In genomic region chr2:132291265-132291664, GRCm38 (mm10) we compare ENCODE assay signal across 10 mouse cellular contexts. TPM values are rescaled to one million over a fixed set of nuclear protein-coding genes. Genes with fewer than 3 reads are reported as not detected.
DNase-seq lines count a peak whose midpoint lies in the region; ATAC-seq lines count a peak whose summit lies in the region.
"Had no signal": no experiment of that assay in that cellular context is flagged by ENCODE, and none has a peak within 500 bp of the region (broad histone marks: within the 10 kb centered on the region; RNA-seq: fewer than 3 reads in every experiment).

No protein-coding gene starts in this region.

- no peak overlapping the region for H3K4me3 ChIP-seq in limb, embryonic 13.5 days
- H3K4me3 ChIP-seq in limb, embryonic 10.5 days = no peak overlapping the region

- no peak overlapping the region for H3K4me2 ChIP-seq in limb, embryonic 13.5 days (replicated peaks)

- 0 out of 2 replicates have a peak overlapping the region, but pooled peaks have one; percentile 12 for H3K27ac ChIP-seq in limb, embryonic 13.5 days
- H3K27ac ChIP-seq in limb, embryonic 10.5 days = no peak overlapping the region

- H3K9me3 ChIP-seq in limb, embryonic 13.5 days = no peaks in the 10 kb centered on the region
- H3K9me3 ChIP-seq in limb, embryonic 10.5 days (replicated peaks) = no peaks in the 10 kb centered on the region

- no peaks in the 10 kb centered on the region for H3K27me3 ChIP-seq in limb, embryonic 13.5 days
- H3K27me3 ChIP-seq in limb, embryonic 10.5 days (ENCODE audit: low read depth, poor library complexity, severe bottlenecking) = no peaks in the 10 kb centered on the region
- H3K27me3 ChIP-seq: CH12.LX had no signal

- peaks cover 31% of the 10 kb centered on the region for H3K36me3 ChIP-seq in limb, embryonic 13.5 days
- H3K36me3 ChIP-seq in limb, embryonic 10.5 days = peaks cover 32% of the 10 kb centered on the region

- 55% methylated on average over 3 of the region's 3 CpGs for WGBS in limb, embryonic 13.5 days
- 75% methylated on average over 3 of the region's 3 CpGs for WGBS in limb, embryonic 10.5 days

- peak; percentile 69 for DNase-seq in gastrocnemius, adult 18-20 months (ENCODE audit: low spot score)
- DNase-seq in gastrocnemius, postnatal 4 days (ENCODE audit: low spot score in 2 of 2) = no peak
- no peak for DNase-seq in limb, embryonic 10.5 days (ENCODE audit: low spot score)
- peak; percentile 46 to 71 for DNase-seq in gastrocnemius, adult 8-10 months (ENCODE audit: low spot score in 2 of 2)
- DNase-seq in lung, postnatal 4 days = peak; percentile 43 to 53
- DNase-seq in natural killer cell, adult 2 months (ENCODE audit: low spot score in 2 of 2) = no peak
- DNase-seq: thymus, adult 18-20 months had no signal

- H3K4me1 ChIP-seq in limb, embryonic 13.5 days = peaks cover 11% of the 10 kb centered on the region; the same call in 1 of the 2 replicates
- H3K4me1 ChIP-seq in limb, embryonic 10.5 days = peaks cover 7% of the 10 kb centered on the region

- no peak for ATAC-seq in limb, embryonic 13.5 days (ENCODE audit: low FRiP score, low read depth)
- no peak for ATAC-seq in megakaryocyte-erythroid progenitor cell, adult 5-6 weeks (replicated peaks; ENCODE audit: low FRiP score, low TSS enrichment, poor library complexity, severe bottlenecking)

- H3K9ac ChIP-seq in limb, embryonic 13.5 days = no peak overlapping the region

RNA-seq across cellular contexts. Expression of gene Cds2, which starts 28.3 kb away (rescaled TPM):
- total RNA-seq in gastrocnemius, adult 18-20 months (2021) = 10 to 100 TPM; 14.6 to 20.6 TPM
- 10 to 100 TPM; 29.9 to 39.3 TPM for total RNA-seq in gastrocnemius, postnatal 4 days (2021)
- polyA plus RNA-seq in limb, embryonic 13.5 days (2015; fragmentation: Nextera tagmentation; extraction: Ambion mirVana) = 24.1 and 25.4 TPM in 2 replicates
- polyA plus RNA-seq in limb, embryonic 10.5 days (2016; fragmentation: Nextera tagmentation; extraction: Ambion mirVana) = 25.8 and 26.7 TPM in 2 replicates
- total RNA-seq in gastrocnemius, adult 8-10 months (2022) = 10 to 100 TPM; 13.4 to 20.7 (median 15.7) TPM
- 15.0 and 15.6 TPM in 2 replicates for total RNA-seq in megakaryocyte-erythroid progenitor cell, adult 5-6 weeks (2014; fragmentation: Nextera tagmentation)
- total RNA-seq in megakaryocyte-erythroid progenitor cell, adult 5-6 weeks (2017) = 10.9 and 26.8 TPM in 2 replicates

RNA-seq across cellular contexts. Expression of gene Pcna, which starts 38.2 kb away (rescaled TPM):
- 10 to 100 TPM; 18.1 to 19.8 TPM for total RNA-seq in gastrocnemius, adult 18-20 months (2021)
- 10 to 100 TPM; 91.8 to 92.0 TPM for total RNA-seq in gastrocnemius, postnatal 4 days (2021)
- 252 and 263 TPM in 2 replicates for polyA plus RNA-seq in limb, embryonic 13.5 days (2015; fragmentation: Nextera tagmentation; extraction: Ambion mirVana)
- polyA plus RNA-seq in limb, embryonic 10.5 days (2016; fragmentation: Nextera tagmentation; extraction: Ambion mirVana) = 401 and 431 TPM in 2 replicates
- total RNA-seq in gastrocnemius, adult 8-10 months (2022) = 10 to 100 TPM; 19.1 to 21.7 (median 20.9) TPM
- total RNA-seq in megakaryocyte-erythroid progenitor cell, adult 5-6 weeks (2014; fragmentation: Nextera tagmentation) = 722 and 749 TPM in 2 replicates
- 719 and 736 TPM in 2 replicates for total RNA-seq in megakaryocyte-erythroid progenitor cell, adult 5-6 weeks (2017)

RNA-seq across cellular contexts. Expression of gene Tmem230, which starts 43.7 kb away (rescaled TPM):
- total RNA-seq in gastrocnemius, adult 18-20 months (2021) = 10 to 100 TPM; 27.2 to 28.8 TPM
- total RNA-seq in gastrocnemius, postnatal 4 days (2021) = 10 to 100 TPM; 23.0 to 25.1 TPM
- 57.9 and 59.5 TPM in 2 replicates for polyA plus RNA-seq in limb, embryonic 13.5 days (2015; fragmentation: Nextera tagmentation; extraction: Ambion mirVana)
- polyA plus RNA-seq in limb, embryonic 10.5 days (2016; fragmentation: Nextera tagmentation; extraction: Ambion mirVana) = 38.7 and 45.0 TPM in 2 replicates
- total RNA-seq in gastrocnemius, adult 8-10 months (2022) = 10 to 100 TPM; 25.1 to 30.6 (median 28.4) TPM
- 29.5 and 41.7 TPM in 2 replicates for total RNA-seq in megakaryocyte-erythroid progenitor cell, adult 5-6 weeks (2014; fragmentation: Nextera tagmentation)
- 24.2 and 28.3 TPM in 2 replicates for total RNA-seq in megakaryocyte-erythroid progenitor cell, adult 5-6 weeks (2017)

Comparison
In these comparisons a context has a peak if more than half of its experiments do, and no peak if none do; other contexts are left out.
1. DNase-seq: peak in gastrocnemius, adult 18-20 months (single experiment), gastrocnemius, adult 8-10 months (2 of 2) and lung, postnatal 4 days (2 of 2); none in gastrocnemius, postnatal 4 days (0 of 2), limb, embryonic 10.5 days (single experiment) and natural killer cell, adult 2 months (0 of 2).
2. RNA of gene Pcna, which starts 38.2 kb away (total RNA-seq): 719 to 749 TPM in megakaryocyte-erythroid progenitor cell, adult 5-6 weeks; 91.8 to 92.0 TPM in gastrocnemius, postnatal 4 days, 19.1 to 21.7 TPM in gastrocnemius, adult 8-10 months and 18.1 to 19.8 TPM in gastrocnemius, adult 18-20 months; every median in the first group is over 4 times any median in the second.